Mouse (Mus musculus) adipocyte (in vitro differentiated cells): Measurements from ENCODE around the gene Crtc1.
A peak's percentile ranks its signal among the peaks of the same experiment; 100 is the strongest.

Experiments
- DNase-seq: peaks from one replicate; pipeline ENCODE4 v3.0.0-alpha.2; 2016; ENCODE audit warnings: low spot score

Crtc1 gene

DNA sequence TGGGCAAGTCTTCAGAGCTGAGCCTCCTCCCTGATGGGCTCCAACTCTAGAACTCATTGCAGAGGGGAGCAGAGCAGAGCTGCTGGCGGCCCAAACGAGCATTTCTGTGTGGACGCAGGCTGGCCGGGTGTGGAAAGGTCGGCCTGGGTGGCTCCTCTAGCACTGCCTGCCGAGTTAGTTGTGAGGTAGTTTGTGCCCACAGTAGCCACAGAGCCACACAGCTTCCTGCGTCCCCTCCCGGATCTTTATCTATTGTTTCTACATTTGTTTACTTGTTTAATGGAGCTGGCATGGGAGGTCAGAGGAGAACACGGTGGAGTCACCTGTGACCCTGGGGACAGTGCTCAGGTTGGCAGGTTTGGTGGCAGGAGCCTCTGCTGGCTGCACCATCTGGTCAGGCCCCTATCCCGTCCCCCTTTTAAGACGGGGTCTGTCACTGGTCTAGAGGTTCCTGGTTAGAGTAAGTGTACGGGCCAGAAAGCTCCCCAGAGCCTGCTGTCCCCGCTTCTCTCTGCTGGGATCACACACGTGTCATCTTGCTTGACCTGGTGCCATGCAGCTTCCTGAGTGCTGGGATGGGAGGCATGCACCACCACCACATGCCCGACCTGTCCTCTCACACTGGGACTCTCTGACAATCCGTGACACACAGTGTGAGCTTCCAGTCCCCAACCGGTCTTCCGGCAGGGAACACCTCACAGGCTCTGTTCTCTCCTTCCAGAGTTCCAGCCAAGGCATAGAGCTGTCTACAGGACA, 17.9 kb downstream of the Crtc1 start:
- no peak for DNase-seq

DNA sequence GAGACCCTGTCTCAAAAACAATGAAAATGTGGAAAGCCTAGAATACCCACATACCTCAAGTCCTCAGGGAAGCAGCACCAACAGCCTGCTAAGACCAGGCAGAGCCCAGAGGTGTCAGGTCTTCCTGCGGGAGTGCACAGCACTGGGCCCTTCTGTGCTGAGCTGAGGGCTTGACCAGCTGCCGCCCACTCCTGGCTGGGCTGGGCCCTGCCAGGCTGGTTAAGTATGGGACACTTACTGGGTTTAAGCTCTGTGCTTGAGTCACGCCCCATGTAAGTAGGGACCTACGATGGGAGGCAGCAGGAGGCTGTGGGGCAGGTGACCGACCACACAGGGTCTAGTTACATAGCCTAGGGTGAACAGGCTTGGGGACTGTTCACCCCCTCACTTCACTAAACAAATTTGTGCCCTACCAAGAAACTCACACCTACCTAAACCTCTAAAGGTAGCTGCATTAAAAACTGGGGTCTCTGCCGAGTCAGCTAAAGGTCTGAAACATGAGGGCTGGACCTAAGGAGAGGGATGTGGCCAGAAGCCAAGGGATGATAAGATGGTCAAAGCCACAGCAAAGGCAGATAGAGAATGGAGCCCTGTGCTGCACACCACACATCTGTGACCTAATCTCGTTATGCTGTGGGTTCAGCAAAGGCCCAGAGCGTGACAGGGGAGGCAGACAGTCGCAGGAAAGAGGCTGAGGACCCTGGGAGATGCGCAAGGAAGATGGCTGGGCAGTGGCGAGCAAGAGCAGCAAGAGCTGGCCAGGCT, 19.3 kb downstream of the Crtc1 start:
- DNase-seq = no peak

DNA sequence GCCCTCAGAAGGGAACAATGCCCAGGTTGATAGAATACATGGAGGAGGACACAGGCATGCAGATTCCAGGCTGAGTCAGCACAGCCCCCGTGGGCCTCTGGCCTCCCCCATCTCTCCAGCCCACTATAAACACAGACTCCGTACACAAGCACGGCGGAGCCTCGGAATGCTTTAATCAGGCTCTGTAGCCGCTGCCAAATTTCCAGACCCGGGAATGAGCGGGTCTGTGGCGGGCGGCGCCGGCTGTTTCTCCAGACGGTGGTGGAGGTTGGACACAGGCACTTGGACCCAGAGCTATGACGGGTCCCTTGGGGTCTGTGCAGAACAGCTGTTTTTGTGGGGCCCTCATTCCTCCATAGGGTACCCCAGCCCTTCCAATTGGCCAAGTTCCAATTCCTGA, 20.4 kb downstream of the Crtc1 start:
- DNase-seq = no peak

DNA sequence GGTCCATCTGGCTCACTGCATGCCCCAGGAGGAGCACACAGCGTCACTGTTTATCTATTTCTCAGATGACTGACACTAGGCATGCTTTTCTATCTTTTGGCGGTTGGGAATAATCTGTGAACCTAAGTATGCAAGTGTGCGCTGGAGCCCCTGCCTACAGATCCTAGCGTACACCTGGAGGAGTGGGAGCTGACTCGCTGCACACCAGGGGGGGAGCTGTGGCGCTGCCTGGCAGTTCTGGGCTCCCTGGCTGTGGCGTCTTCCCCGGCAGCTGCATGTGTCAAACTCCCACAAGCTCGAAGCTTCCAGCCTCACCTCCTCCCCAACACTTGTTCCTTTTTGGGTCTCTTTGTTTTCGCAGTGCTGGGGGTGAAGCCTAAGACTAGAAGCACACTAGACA, 21.5 kb downstream of the Crtc1 start:
- DNase-seq = no peak

DNA sequence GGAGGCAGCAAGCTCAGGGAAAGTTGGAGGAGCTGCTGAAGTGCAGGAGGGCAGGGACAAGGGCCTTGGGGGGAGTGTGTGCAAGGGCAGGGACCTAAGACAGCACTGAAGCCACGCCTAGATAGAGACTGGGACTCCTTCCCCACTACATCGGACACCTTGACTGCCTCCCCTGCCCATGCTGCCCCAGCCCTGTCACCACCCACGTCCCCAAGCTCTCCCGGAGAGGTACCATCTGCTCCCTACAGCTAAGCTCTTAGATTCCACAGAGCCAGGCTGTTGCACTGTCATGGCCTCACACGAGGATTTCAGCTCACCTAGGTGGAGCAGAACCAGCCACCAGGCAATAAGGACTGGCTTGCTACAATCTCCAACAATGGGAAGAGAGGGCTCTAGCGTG, 22.4 kb downstream of the Crtc1 start:
- no peak for DNase-seq

DNA sequence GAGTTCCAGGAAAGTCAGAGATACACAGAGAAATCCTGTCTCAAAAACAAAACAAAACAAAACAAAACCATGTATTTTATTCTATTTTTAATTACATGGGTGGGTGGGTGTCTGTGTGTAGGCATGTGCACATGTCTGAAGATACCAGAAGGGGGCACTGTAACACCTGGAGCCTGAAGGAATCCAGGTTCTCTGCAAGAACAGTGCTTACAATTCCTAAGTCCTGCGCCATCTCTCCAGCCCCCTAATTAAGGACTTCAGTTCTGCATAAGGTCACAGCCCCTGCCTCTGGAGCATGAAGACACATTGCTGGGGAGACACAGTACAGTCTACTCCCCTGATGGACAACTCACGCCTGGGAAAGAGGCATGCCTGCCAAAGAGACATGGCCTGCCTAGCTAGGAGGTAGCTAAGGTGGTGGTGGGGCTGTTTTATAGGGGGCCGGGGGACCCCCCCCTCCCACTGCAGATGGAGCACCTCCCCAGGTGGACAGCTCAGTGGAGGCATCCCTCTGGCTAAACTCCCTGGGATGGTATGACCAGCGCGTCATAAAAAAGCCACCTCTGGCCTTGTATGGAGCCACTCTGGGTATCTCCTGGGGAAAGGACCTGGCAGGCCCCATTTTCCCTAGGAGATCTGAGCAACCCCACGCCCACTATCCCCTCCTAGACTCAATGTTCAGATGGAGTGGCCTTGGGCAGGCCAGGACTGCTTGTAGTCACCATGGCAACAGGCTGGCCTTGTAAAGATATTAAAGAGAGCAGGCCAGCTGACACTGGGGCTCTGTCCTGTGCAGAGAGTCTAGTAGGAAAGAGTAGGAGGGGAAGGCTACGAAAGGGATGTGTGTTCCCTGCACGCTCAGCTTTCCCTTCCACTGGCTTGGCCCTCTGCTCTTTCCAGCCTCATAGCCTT, 23.6 kb downstream of the Crtc1 start:
- no peak for DNase-seq

DNA sequence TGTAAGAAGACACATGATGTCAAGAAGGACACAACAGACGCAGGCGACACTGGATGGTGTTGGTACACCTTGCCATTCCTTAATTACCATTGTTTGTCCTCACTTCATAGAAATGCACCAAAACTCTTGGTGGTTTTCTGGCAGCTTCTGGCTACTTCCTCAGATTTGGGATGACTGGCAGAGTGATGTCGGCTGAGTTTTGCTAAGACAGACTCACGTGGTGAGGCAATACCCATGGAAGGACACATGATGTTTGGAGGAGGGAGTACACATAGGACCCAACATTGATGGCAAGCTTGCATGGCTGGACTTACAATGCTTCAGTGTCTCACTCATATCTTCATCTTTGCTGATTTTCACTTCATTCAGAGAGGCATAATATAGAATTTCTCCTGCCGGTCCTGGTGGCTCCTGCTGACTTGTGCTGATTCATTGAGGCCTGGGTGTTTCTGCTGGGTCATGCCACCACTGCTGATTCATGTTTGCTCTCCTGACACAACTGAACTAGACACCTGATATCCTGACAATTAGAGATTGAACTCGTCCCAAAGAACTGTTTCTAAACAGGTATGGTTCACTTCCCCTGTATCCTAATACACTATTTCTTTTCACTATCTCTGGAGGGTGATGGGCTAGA, 25.0 kb downstream of the Crtc1 start:
- no peak for DNase-seq

DNA sequence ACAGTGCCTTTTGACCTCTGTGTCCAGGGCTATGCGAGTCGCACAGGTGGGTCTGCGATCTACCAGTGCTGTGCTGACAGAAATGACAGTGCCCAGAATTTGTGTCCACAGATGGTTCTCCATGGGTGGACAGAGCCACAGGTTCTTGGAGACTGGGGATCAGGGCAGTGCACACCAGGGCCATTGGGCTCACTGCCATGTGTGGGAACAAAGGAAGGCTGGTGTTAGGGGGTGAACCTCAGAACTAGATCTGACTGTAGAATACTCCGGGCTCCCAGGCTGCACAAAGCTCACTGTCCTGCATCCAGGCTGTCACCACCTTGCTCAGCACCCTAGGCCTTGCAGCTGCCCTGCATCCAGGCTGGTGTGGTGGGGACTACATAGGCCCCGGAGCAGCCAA, 29.1 kb downstream of the Crtc1 start:
- no peak for DNase-seq

DNA sequence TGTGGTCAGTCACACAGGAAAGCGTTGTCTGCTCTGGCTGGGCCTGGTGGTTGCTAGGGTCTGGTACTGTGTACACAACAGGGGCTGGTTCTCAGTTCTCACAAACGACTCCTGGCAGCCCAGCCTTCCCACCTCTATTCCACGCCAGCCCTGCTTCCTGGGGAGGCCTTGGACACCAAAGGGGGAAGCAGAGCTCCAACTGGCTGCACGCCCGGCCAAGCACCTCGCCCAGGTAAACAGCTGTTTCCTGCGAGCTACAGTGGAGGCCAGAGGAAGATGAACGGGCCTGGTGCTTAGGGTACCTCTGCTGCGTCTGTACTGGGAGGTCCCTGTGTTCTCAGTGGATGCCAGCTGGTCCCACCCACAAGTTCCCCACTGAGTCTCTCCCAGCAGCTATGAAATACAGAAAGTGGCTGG, 29.9 kb downstream of the Crtc1 start:
- DNase-seq = no peak

DNA sequence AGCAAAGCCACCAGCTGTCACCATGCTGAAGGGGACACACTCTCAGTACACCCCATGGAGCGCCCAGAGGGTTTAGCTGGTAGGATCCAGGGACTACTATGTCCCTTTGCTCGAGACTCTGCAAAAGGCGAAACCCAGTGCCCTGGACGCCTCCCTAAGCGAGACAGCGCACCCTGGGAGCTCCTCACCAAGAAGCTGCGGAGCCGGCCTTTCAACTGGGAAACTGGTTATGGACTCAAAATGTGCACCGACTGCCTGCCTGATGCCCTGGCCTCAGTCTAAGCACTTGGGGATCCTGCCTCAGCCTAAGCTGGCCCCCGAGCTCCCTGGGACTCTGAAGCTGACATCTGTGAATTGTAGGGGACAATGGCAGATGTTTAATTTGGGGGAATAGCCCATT, 30.4 kb downstream of the Crtc1 start:
- no peak for DNase-seq

DNA sequence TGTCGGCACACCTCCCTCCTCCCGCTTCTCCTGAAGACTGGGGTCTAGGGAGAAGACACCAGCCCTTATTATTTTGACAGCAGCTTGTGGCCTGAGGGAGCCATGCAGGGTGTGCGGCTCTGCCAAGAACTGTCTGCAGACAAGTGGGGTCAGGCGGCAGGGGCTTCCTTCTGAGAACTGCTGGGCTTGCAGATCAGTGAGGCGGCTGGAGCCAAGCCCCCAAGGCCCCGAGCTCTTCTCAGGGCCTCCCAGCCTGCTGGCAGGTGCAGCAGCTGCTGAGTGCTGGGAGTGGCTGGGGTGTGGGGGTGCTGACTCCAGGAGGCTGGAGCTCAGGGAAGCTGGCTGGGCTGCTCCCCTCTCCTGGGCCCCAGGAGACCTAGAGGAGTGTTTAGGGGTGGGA, 31.1 kb downstream of the Crtc1 start:
- no peak for DNase-seq

DNA sequence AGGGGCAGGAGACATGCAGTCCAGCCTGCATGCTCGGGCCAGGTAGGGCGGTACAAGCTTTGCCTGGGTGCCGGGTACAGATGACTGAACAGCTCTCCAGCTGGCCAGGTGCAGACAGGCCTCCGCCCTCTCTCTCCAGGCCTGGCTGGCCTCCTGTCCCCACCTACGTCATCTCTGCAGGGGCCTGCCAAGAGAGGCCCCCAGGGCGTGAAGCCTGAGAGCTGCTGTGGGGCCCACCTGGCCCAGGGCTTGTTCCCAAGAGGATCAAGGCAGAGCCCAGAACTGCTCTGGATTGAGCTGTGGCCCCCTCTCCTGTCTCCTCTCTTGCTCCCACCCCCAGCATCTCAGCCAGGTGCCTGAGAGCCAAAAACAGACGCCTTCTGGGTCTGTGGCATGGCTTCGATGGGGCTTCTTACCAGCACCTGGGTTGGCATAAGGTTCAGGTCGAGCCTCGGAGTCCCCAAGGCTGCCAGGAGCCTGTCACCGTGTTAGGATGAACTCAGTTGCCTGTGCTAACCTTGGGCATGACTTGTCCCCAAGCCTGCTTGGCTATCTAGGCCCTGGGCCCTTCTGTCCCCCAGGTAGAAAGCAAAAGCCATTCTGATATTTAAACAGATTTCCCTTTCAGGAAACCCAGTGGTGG, 32.8 kb downstream of the Crtc1 start:
- DNase-seq = no peak

DNA sequence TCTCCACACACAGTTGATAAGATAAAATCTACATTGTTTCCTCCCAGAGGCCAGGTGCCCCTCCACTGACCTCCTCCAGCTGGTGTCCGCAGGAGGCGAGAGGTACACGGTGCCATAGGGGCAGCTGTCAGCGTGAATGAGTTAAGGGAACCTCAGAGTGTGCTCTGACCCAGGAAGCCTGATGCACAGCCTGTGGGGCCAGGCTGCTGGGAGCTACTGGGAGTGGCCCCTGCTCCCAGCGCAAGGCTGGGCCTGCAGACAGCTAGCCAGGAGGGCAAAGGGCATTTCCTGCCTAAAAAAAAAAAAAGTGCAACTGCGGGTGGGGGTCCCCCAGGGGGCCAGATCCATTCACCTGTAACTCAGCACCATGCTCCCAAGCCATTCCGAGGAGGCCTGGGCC, 34.2 kb downstream of the Crtc1 start:
- DNase-seq = no peak

DNA sequence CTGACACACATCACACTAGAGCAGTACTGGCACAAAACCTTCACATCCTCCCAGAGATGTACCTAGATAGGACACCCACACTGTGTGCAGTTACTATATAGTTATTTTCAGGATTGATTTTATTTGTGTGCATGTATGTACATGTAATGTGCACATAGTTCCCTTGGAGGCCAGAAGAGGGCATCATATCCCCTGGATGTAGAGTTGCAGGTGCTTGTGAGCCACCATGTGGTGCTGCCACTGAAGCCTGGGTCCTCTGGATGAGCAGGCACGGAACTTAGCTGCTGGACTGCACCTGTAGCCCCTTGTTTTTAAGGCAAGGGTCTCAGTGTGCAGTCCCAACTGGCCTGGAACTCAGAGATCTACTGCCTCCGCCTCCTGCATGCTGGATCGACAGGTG, 35.2 kb downstream of the Crtc1 start:
- no peak for DNase-seq

DNA sequence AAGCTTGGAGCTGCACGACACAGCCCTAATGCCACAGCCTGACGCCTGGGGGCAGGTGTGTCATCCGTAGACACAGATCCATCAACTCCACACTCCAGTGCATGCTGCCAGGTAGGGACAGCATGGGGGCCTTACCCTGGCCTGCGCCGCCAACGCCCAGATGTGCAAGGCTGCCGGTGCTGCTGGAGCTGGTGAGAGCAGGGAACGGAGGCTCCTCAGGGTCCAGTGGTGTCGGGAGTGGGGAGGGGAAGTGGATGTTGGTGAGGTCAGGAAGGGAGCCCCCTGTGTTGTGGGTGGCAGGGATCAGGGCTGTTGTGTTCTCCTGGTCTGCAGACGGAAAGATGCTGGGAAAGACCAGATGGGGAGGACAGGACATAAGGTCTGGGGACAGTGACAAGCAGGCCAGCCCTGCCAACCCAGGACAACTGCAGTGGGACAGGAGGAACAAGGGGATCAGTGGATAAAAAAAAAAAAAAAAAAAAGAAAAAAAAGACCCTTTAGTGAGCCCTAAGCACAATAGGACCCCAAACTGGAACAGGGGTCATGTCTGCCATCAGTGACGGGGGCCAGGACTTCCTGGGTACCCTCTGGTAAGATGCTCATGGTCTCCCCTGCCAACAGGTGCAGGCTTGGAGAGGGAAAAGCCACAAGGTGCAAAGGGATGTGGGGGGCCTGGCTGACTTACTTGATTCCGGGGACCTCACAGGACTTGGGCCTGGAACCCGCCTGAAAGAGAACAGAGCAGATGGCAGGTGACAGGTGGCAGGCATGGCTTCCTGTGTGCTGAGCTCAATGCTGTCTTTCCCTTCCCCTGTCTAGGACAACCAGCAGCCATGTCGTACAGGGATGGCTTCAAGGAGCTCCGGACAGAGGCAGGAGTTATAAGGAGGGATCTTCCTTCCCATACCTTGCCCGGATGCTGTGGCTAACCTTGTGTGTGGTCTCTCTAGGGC, 41.5 kb downstream of the Crtc1 start:
- no peak for DNase-seq

DNA sequence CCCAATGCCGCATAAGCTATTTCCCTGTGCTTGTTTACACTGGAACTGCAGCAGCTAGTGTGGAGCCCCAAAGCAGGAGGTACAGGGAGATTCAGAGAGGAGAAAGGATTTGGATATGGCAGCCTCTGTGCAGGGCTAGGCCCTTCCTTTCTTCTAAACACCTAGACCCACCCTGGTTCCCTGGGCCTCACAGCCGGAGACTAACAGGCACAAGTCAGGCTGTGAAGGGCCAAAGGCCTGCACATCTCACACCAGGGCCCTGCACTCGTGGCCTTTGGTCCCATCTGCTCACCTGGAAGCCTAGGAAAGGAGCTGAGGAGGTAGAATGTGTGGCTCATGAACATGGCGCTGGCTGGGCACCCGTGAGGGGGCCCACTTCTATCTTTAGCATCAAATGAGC, 43.2 kb downstream of the Crtc1 start:
- no peak for DNase-seq

DNA sequence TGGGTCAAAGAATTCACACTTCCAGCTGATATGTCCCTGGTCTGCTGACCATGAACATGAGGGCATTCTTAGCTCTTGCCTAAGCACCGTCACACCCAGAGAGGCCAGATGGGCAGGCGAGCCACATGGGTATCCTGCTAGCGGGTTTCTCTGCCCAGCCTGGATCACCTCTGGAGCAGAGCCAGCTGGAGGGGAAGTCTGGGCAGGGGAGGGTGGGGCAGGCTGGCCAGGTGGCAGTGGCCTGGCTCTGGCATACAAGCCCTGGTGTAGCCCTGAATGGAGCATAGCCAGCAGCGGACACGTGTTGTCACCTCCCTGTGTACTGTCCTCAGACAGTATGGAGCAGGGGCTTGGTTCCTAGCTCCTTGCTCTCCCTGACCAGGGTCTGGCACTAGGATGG, 43.7 kb downstream of the Crtc1 start:
- peak; percentile 32 for DNase-seq

DNA sequence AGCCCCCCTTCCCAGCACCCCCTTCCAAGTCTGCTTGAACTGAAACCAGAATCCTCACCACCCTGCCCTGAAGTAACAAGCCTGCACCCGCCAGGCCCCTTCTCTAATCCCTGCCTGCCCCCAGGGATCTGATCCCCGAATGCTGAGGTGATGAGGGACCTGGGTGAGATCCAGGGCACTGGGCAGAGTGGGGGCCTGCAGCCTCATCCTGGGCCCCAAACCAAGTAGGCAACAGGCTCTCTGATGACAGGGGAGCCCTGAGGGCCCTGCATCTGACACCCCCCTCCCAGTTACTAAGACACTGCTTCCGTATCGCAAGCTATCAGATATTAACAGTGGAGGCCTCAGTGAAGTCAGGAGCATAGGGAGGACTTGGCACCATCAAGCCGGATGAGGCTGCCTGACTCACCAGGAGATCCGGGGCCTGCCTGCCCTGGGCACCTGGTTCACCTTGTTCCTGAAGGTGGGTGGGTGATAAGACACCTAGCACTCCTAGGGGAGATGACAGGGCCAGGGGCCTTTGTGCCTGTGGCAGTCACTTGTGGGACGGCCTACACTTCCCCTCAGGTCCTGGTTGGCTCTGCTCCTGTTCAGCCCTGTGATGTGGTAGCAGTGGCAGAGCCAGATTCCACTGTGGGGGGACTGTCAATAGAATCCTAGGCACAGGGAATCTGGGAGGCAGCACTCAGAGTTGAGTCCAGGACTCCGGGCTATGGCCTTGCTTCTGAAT, 44.9 kb downstream of the Crtc1 start:
- no peak for DNase-seq

DNA sequence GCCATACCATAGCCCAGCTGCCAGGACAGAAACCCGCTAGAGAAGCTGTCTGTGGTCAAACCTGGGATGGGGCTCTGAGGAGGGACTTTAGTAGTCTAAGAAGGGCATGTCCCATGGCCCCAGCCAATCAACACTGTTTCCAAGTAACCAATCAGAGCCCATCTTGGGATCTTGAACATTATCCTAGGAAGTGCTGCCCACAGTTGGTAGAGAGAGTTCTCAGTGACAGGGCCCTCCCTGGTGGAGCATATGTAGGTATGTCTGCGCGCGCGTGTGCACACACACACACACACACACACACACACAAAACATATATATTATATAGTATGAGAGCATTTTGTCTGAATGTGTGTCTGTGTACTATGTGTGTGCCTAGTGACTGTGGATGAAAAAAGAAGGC, 46.3 kb downstream of the Crtc1 start:
- no peak for DNase-seq

DNA sequence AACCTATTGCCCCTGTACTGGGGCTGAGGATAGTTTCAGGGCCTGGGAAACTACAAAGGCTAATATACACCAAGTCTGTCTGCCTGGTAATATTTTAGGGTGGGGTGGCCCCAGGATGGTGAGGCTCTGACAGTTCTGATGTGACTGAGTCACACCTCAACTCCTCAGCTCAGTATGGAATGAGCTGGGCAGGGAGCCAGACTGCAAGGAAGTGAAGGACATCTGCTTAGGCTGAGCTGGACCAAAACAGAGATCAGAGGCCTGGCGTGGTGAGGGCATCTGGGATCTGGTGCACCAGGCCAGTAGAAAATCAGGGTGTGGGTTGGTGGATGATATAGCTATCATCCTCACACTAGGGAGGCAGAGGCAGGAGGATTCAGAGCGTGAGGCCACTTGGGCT, 49.7 kb downstream of the Crtc1 start:
- peak; percentile 37 for DNase-seq
